Mouse (Mus musculus) CD4-positive, CD25-positive, alpha-beta regulatory T cell, adult 4 months (primary cell): ENCODE data around the gene Usp37. TPM values are rescaled to one million over a fixed set of nuclear protein-coding genes. Genes with fewer than 3 reads are reported as not detected.
"Not testable (repeated sequence)": the region's sequence is repeated elsewhere in the genome, so short reads cannot be mapped to it uniquely, and the experiment has no call there.

Source experiments
- ATAC-seq: one replicate; pipeline ENCODE4 v1.8.0; 2017
- polyA plus RNA-seq, 2 experiments: library from polyadenylated mRNA; unstranded; fragments of 100-300 nt; shearing (Covaris generic); gene quantifications; one replicate each; pipeline ENCODE4 v1.2.1; 2017

Usp37 gene
- polyA plus RNA-seq: 10 to 100 TPM; 30.4 to 38.5 TPM

- ATAC-seq: no peak
Measured at GRCm38 (mm10) chr1:74544184-74544583, at the start of gene Usp37. Usp37 (minus strand) TSS chr1:74544284.

- peak; percentile 93 for ATAC-seq
Measured at GRCm38 (mm10) chr1:74587773-74588445, 43.8 kb upstream of the Usp37 start, which contains the start of the genes Zfp142 and Bcs1l. Zfp142 (minus strand) TSS chr1:74588246. Bcs1l (plus strand) TSS chr1:74588289.

GRCm38 (mm10) chr1:74587233-74587772 is 43.2 kb upstream of the Usp37 start:
- no peak for ATAC-seq

GRCm38 (mm10) chr1:74584616-74585398 is 40.7 kb upstream of the Usp37 start:
- ATAC-seq: no peak

GRCm38 (mm10) chr1:74582621-74583020 is 38.5 kb upstream of the Usp37 start:
- ATAC-seq: no peak

- ATAC-seq: no peak
Measured at GRCm38 (mm10) chr1:74569739-74570719, 25.9 kb upstream of the Usp37 start.

- ATAC-seq: no peak
Measured at GRCm38 (mm10) chr1:74565834-74566233, 21.8 kb upstream of the Usp37 start.

GRCm38 (mm10) chr1:74559061-74559460 is 15.0 kb upstream of the Usp37 start:
- no peak for ATAC-seq

GRCm38 (mm10) chr1:74542451-74542961 is 1.6 kb downstream of the Usp37 start, which contains the start of gene Plcd4:
Plcd4 (plus strand) TSS chr1:74542888.
- ATAC-seq: no peak

GRCm38 (mm10) chr1:74538650-74539049 is 5.4 kb downstream of the Usp37 start:
- ATAC-seq: no peak

- ATAC-seq: no peak
Measured at GRCm38 (mm10) chr1:74528589-74528988, 15.5 kb downstream of the Usp37 start.

- ATAC-seq: no peak
Measured at GRCm38 (mm10) chr1:74524746-74525145, 19.3 kb downstream of the Usp37 start.

- no peak for ATAC-seq
Measured at GRCm38 (mm10) chr1:74519875-74520274, 24.2 kb downstream of the Usp37 start.

GRCm38 (mm10) chr1:74512999-74513398 is 31.1 kb downstream of the Usp37 start:
- ATAC-seq: not testable (repeated sequence)

- ATAC-seq: no peak
Measured at GRCm38 (mm10) chr1:74511306-74511705, 32.8 kb downstream of the Usp37 start.

GRCm38 (mm10) chr1:74507780-74508179 is 36.3 kb downstream of the Usp37 start:
- ATAC-seq: no peak

GRCm38 (mm10) chr1:74506471-74506881 is 37.6 kb downstream of the Usp37 start:
- no peak for ATAC-seq

- peak; percentile 96 for ATAC-seq
Measured at GRCm38 (mm10) chr1:74505721-74506464, 38.2 kb downstream of the Usp37 start, which contains the start of gene Cnot9. Cnot9 (plus strand) TSS chr1:74506058.

- no peak for ATAC-seq
Measured at GRCm38 (mm10) chr1:74505393-74505720, 38.7 kb downstream of the Usp37 start.

- ATAC-seq: no peak
Measured at GRCm38 (mm10) chr1:74501106-74501505, 43.0 kb downstream of the Usp37 start.

GRCm38 (mm10) chr1:74485792-74486191 is 58.3 kb downstream of the Usp37 start:
- no peak for ATAC-seq
